Mouse (Mus musculus) right cerebral cortex, adult 2 months (tissue): ENCODE measurements at regions not wholly inside any gene's neighbourhood (a gene's known extent, or its start where the extent isn't known, plus 50 kb on each side); places are given as distances from the start of the nearest gene placed in this dataset.

Experiments
- DNase-seq, 2 experiments: peaks; one replicate each; pipeline ENCODE4 v3.0.0; 2021 to 2022; ENCODE audit warnings: low spot score in 2 of 2

GRCm38 (mm10) chr2:160256251-160256650 is 77.7 kb downstream of the Gm826 start:
- no peak for DNase-seq

GRCm38 (mm10) chr2:160250228-160250627 is 83.7 kb downstream of the Gm826 start:
- DNase-seq, result no peak

GRCm38 (mm10) chr2:160249104-160250093 is 84.6 kb downstream of the Gm826 start:
- DNase-seq, result no peak

GRCm38 (mm10) chr2:160247286-160247685 is 86.7 kb downstream of the Gm826 start:
- DNase-seq, result no peak

- no peak for DNase-seq
Measured at GRCm38 (mm10) chr2:160246356-160246755, 87.6 kb downstream of the Gm826 start.

GRCm38 (mm10) chr2:160244866-160245265 is 89.1 kb downstream of the Gm826 start:
- DNase-seq, result no peak

- DNase-seq, result no peak
Measured at GRCm38 (mm10) chr2:160240531-160241379, 93.2 kb downstream of the Gm826 start.

- DNase-seq, result no peak
Measured at GRCm38 (mm10) chr2:160237436-160238104, 96.4 kb downstream of the Gm826 start.

GRCm38 (mm10) chr2:160236806-160237205 is 97.2 kb downstream of the Gm826 start:
- no peak for DNase-seq

GRCm38 (mm10) chr2:160230786-160231185 is 103.2 kb downstream of the Gm826 start:
- DNase-seq, result no peak

- no peak for DNase-seq
Measured at GRCm38 (mm10) chr2:160228331-160229035, 105.5 kb downstream of the Gm826 start.

- peak in 1 of 2 experiments; percentile 16 for DNase-seq
Measured at GRCm38 (mm10) chr2:160225450-160225849, 108.5 kb downstream of the Gm826 start.

- no peak for DNase-seq
Measured at GRCm38 (mm10) chr2:160223366-160223765, 110.6 kb downstream of the Gm826 start.

- DNase-seq, result no peak
Measured at GRCm38 (mm10) chr2:160221772-160222171, 112.2 kb downstream of the Gm826 start.

GRCm38 (mm10) chr2:160220562-160221021 is 113.4 kb downstream of the Gm826 start:
- DNase-seq, result no peak

- no peak for DNase-seq
Measured at GRCm38 (mm10) chr2:160214032-160214812, 119.7 kb downstream of the Gm826 start.

GRCm38 (mm10) chr2:160210507-160210906 is 123.5 kb downstream of the Gm826 start:
- no peak for DNase-seq

- DNase-seq, result no peak
Measured at GRCm38 (mm10) chr2:160209589-160210264, 124.2 kb downstream of the Gm826 start.

- no peak for DNase-seq
Measured at GRCm38 (mm10) chr2:160208295-160208694, 125.7 kb downstream of the Gm826 start.

GRCm38 (mm10) chr2:160207226-160207625 is 126.7 kb downstream of the Gm826 start:
- DNase-seq, result peak; percentile 32 to 49
